Mouse (Mus musculus): ENCODE measurements at regions not wholly inside any gene's neighbourhood (a gene's known extent, or its start where the extent isn't known, plus 50 kb on each side); places are given as distances from the start of the nearest gene placed in this dataset.

DNA sequence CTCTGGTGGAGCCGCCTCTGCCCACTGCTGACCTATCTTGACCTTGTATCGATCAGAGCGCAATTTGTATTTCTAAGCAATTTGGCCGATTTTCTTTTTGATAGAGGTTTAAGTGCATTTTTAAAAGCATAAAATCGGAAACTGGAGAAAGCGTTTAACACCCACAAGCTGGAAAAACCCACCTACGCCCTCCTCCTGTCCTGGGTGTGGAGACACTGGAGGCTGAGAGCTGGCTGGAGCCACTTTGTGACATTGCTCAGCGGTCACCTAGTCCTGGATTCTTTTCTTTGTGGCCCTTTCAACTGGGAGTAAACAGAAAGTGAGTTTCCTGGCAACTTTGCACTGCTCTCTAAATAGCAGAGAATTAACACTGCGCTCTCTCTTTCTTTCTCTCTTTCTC, 81.4 kb downstream of the Kcnrg start:
- TF ChIP-seq CTCF (IDR thresholded peaks at IDR 0.05; ENCODE audit: borderline replicate concordance, extremely low read depth, insufficient read depth, insufficient read length) (no peak), POLR2A (IDR thresholded peaks at IDR 0.05; ENCODE audit: borderline replicate concordance, extremely low read depth, insufficient read depth, insufficient read length, poor library complexity, severe bottlenecking) (no peak)

Data from brain, embryonic 14.5 days (tissue).